Mouse (Mus musculus) neural tube, postnatal 0 days (tissue): ENCODE results near the gene Gngt1. TPM values are rescaled to one million over a fixed set of nuclear protein-coding genes. Genes with fewer than 3 reads are reported as not detected.

ENCODE experiments used
- polyA plus RNA-seq: library from polyadenylated mRNA; unstranded; fragments of >200 nt; fragmentation: Nextera tagmentation; extraction: Ambion mirVana; gene quantifications from 2 replicates; pipeline ENCODE4 v1.2.1, GENCODE M21; 2015

The Gngt1 gene
- not detected in 2 replicates for polyA plus RNA-seq

DNA sequence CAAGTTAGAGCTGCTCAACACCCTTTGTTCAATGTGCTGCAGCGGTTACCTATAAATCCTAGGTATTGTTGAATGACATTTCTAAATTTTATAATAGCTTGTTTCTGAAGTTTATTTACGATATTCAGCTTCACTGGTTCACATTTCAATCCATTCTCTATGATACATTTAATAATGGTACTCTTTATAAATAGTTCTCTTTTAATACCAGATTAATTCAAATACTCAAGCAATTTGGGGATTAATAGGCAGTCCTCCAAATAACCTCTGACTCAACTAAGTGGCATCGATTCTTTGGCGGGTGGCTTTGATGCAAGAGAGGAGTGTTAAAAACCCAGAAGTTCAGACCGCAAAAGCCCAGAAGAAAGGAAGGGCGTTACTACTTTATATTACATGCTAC, at the start of gene Gngt1:
TSS of gene Gngt1 (plus strand) at position 301 of the 400 bp plus-strand sequence.

DNA sequence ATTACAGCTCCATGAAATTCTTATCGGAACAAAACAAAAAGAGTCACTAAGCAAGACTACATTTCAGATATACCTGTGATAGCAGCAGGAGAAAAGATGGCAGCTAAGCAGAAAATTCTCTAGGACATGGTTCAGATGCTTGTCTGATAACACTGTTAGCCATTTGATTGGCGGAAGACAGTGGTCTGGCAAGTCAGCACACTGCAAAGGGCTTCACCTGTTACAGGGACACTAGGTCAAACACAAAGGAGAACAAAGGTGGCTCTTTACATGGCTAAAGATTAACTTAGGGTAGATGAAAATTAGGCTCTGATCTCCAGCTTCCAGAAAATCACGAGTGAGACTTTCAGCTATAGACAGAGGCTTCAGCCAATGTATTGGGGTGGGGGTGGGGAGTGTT, 4.8 kb upstream of the Gngt1 start, which contains the start of gene Tfpi2:
TSS of gene Tfpi2 (minus strand) at position 170 of the 400 bp plus-strand sequence.

DNA sequence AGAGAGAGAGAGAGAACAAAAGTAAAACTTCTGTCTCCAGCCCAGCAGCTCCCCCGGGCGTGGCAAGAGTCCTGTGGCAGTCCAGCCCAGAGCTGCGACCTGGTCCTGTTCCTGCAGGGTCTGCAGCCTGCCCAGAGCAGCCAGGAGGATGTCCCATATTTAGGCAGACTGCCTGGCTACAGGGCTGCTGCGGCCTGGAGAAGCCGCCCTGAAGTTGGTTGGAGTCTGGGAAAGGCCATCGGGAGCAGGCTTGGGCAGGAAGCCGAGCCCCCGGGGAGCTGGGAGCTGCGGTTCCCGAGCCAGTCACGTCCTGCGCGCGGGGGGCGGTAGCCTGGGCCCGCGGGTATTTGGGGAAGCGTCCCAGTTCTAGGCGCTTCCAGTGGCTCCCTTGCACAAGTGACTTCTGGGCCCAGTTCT, 10.3 kb downstream of the Gngt1 start, which contains the start of gene Gng11:
TSS of gene Gng11 (plus strand) at position 15 of the 417 bp plus-strand sequence.

Other genes with a start within 250 kb of the Gngt1 start
- gene Calcr, start 229.1 kb upstream of the Gngt1 start, polyA plus RNA-seq: 0.71 and 0.76 TPM in 2 replicates
- gene Tfpi2, start 4.9 kb upstream of the Gngt1 start, polyA plus RNA-seq: 1.0 and 1.1 TPM in 2 replicates
- 27.9 and 44.2 TPM in 2 replicates for gene Gng11, start 10.1 kb downstream of the Gngt1 start, polyA plus RNA-seq
- gene Bet1, start 93.2 kb downstream of the Gngt1 start, polyA plus RNA-seq: 31.6 and 33.2 TPM in 2 replicates